Mouse (Mus musculus) lung, postnatal 0 days (tissue): Measurements from ENCODE around the gene Crhr1. TPM values are rescaled to one million over a fixed set of nuclear protein-coding genes. Genes with fewer than 3 reads are reported as not detected.
"Not testable (repeated sequence)": the region's sequence is repeated elsewhere in the genome, so short reads cannot be mapped to it uniquely, and the experiment has no call there.

Experiments
- ATAC-seq: fragments of 200-750 bp; cut with Nextera tagmentation; 2 replicates; pipeline ENCODE4 v1.8.0; 2017; ENCODE audit warnings: moderate library complexity
- DNase-seq: peaks from one replicate; pipeline ENCODE4 v3.0.0-alpha.2; 2016; ENCODE audit warnings: low spot score
- H3K27ac ChIP-seq: fragments of 300-500 bp; sonication (generic); 2 replicates; pipeline ENCODE4 v1.5.1; 2014; ENCODE audit warnings: antibody characterized with exemption, mild to moderate bottlenecking, low read length, mixed read lengths
- H3K27me3 ChIP-seq: fragments of 300-500 bp; sonication (generic); replicated peaks from 2 replicates; pipeline ENCODE4 v1.6.1; 2014; ENCODE audit warnings: low read length, mixed read lengths; ENCODE audit not compliant: insufficient read depth
- H3K36me3 ChIP-seq: fragments of 300-500 bp; sonication (generic); 2 replicates; pipeline ENCODE4 v1.6.1; 2014; ENCODE audit warnings: low read length, mixed read lengths; ENCODE audit not compliant: insufficient read depth
- H3K4me1 ChIP-seq: fragments of 300-500 bp; sonication (generic); 2 replicates; pipeline ENCODE4 v1.6.1; 2014; ENCODE audit warnings: antibody characterized with exemption, low read depth, low read length, mixed read lengths; ENCODE audit not compliant: insufficient read depth
- H3K4me2 ChIP-seq: fragments of 300-500 bp; sonication (generic); replicated peaks from 2 replicates; pipeline ENCODE4 v1.6.1; 2014; ENCODE audit warnings: low read depth, mild to moderate bottlenecking, low read length, moderate library complexity, mixed read lengths
- H3K4me3 ChIP-seq: fragments of 300-500 bp; sonication (generic); 2 replicates; pipeline ENCODE4 v1.5.1; 2014; ENCODE audit warnings: low read depth, low read length
- H3K9ac ChIP-seq: fragments of 300-500 bp; sonication (generic); replicated peaks from 2 replicates; pipeline ENCODE4 v1.6.1; 2014; ENCODE audit warnings: low read depth, mild to moderate bottlenecking
- H3K9me3 ChIP-seq: fragments of 300-500 bp; sonication (generic); 2 replicates; pipeline ENCODE4 v1.6.1; 2016; ENCODE audit warnings: low read length, mixed read lengths
- CTCF ChIP-seq: IDR thresholded peaks from 2 replicates; pipeline ENCODE4 v1.5.1; 2016; ENCODE audit warnings: antibody characterized with exemption, mild to moderate bottlenecking
- EP300 ChIP-seq: IDR thresholded peaks from 2 replicates; pipeline ENCODE4 v1.6.1; 2016; ENCODE audit warnings: antibody characterized with exemption, mild to moderate bottlenecking, control low read depth
- WGBS: fragments of 180-500 bp; shearing (Covaris S2); extraction: QIAGEN DNeasy Blood & Tissue Kit; methylation state at CpG from one replicate; pipeline ENCODE4 v1.1.7; 2014; 5-methylcytosine and 5-hydroxymethylcytosine counted together
- polyA plus RNA-seq: library from polyadenylated mRNA; unstranded; fragments of >200 nt; fragmentation: Nextera tagmentation; extraction: Ambion mirVana; gene quantifications from 2 replicates; pipeline ENCODE4 v1.2.1, GENCODE M21; 2015

Crhr1 gene
- polyA plus RNA-seq, 1 experiment from 2014 or later: not detected

GRCm38 (mm10) chr11:104195791-104196190, 63.1 kb downstream of the Crhr1 start:
- TF ChIP-seq CTCF (peak; percentile 99), EP300 (no peak)
- DNase-seq (peak; percentile 82), ATAC-seq (peak; percentile 53)
- Histone ChIP-seq H3K27ac (no peak overlapping the region), H3K4me1 (no peaks in the 10 kb centered on the region), H3K9me3 (no peaks in the 10 kb centered on the region), H3K9ac (no peak overlapping the region), H3K36me3 (no peaks in the 10 kb centered on the region), H3K4me2 (no peak overlapping the region), H3K27me3 (no peaks in the 10 kb centered on the region), H3K4me3 (no peak overlapping the region)
- WGBS: 11% methylated on average over 9 of the region's 9 CpGs

- no peaks in the 10 kb centered on the region for H3K4me1 ChIP-seq
- DNase-seq (peak; percentile 28), ATAC-seq (no peak)
- WGBS: 3% methylated on average over 10 of the region's 10 CpGs
- no peak overlapping the region for H3K9ac ChIP-seq
- no peak overlapping the region for H3K4me3 ChIP-seq
- no peaks in the 10 kb centered on the region for H3K36me3 ChIP-seq
- H3K9me3 ChIP-seq: no peaks in the 10 kb centered on the region
- no peak for TF ChIP-seq CTCF
- TF ChIP-seq EP300: no peak
- no peak overlapping the region for H3K27ac ChIP-seq
- no peak overlapping the region for H3K4me2 ChIP-seq
- H3K27me3 ChIP-seq: no peaks in the 10 kb centered on the region
Observed at GRCm38 (mm10) chr11:104197861-104198260, 65.2 kb downstream of the Crhr1 start.

- Histone ChIP-seq H3K36me3 (no peaks in the 10 kb centered on the region), H3K4me3 (no peak overlapping the region), H3K27me3 (no peaks in the 10 kb centered on the region), H3K4me2 (no peak overlapping the region), H3K9me3 (no peaks in the 10 kb centered on the region), H3K4me1 (no peaks in the 10 kb centered on the region), H3K9ac (no peak overlapping the region), H3K27ac (no peak overlapping the region)
- TF ChIP-seq EP300 (peak; percentile 27; the same call in 1 of the 2 replicates), CTCF (no peak)
- DNase-seq: no peak
- 47% methylated on average over 3 of the region's 3 CpGs for WGBS
- peak; percentile 26; the same call in 1 of the 2 replicates for ATAC-seq
Observed at GRCm38 (mm10) chr11:104203271-104203670, 70.6 kb downstream of the Crhr1 start.

GRCm38 (mm10) chr11:104206573-104206972, 73.9 kb downstream of the Crhr1 start:
- DNase-seq (no peak), ATAC-seq (no peak)
- Histone ChIP-seq H3K4me3 (no peak overlapping the region), H3K4me2 (no peak overlapping the region), H3K9ac (no peak overlapping the region), H3K27me3 (no peaks in the 10 kb centered on the region), H3K9me3 (no peaks in the 10 kb centered on the region), H3K27ac (no peak overlapping the region), H3K4me1 (no peaks in the 10 kb centered on the region), H3K36me3 (no peaks in the 10 kb centered on the region)
- TF ChIP-seq CTCF (no peak), EP300 (no peak)
- WGBS: 76% methylated on average over 4 of the region's 4 CpGs

- Histone ChIP-seq H3K9me3 (no peaks in the 10 kb centered on the region), H3K4me1 (no peaks in the 10 kb centered on the region), H3K27me3 (no peaks in the 10 kb centered on the region), H3K36me3 (no peaks in the 10 kb centered on the region), H3K4me2 (no peak overlapping the region), H3K4me3 (no peak overlapping the region), H3K9ac (no peak overlapping the region), H3K27ac (no peak overlapping the region)
- DNase-seq (no peak), ATAC-seq (no peak)
- TF ChIP-seq EP300 (no peak), CTCF (no peak)
- 67% methylated on average over 3 of the region's 3 CpGs for WGBS
Observed at GRCm38 (mm10) chr11:104209041-104209440, 76.4 kb downstream of the Crhr1 start.

GRCm38 (mm10) chr11:104211251-104211650, 78.6 kb downstream of the Crhr1 start:
- Histone ChIP-seq H3K9ac (no peak overlapping the region), H3K4me3 (no peak overlapping the region), H3K9me3 (no peaks in the 10 kb centered on the region), H3K4me1 (no peaks in the 10 kb centered on the region), H3K4me2 (no peak overlapping the region), H3K36me3 (no peaks in the 10 kb centered on the region), H3K27ac (no peak overlapping the region), H3K27me3 (no peaks in the 10 kb centered on the region)
- ATAC-seq (no peak), DNase-seq (no peak)
- TF ChIP-seq EP300 (no peak), CTCF (no peak)
- 85% methylated on average over 6 of the region's 6 CpGs for WGBS

GRCm38 (mm10) chr11:104214128-104214527, 81.5 kb downstream of the Crhr1 start:
- H3K9ac ChIP-seq, H3K27me3 ChIP-seq, H3K4me3 ChIP-seq, H3K4me1 ChIP-seq, H3K27ac ChIP-seq, ATAC-seq, DNase-seq, H3K4me2 ChIP-seq, H3K9me3 ChIP-seq, H3K36me3 ChIP-seq: not testable (repeated sequence)
- WGBS: 93% methylated on average over 5 of the region's 5 CpGs
